Mouse (Mus musculus) myocyte (in vitro differentiated cells): ENCODE results near the gene Med20. TPM values are rescaled to one million over a fixed set of nuclear protein-coding genes. Genes with fewer than 3 reads are reported as not detected.
A peak's percentile ranks its signal among the peaks of the same experiment; 100 is the strongest.

Experiments
- H3K27me3 ChIP-seq: one replicate; pipeline ENCODE4 v1.6.1; 2011; ENCODE audit not compliant: control insufficient read depth, insufficient read depth, insufficient read length
- H3K36me3 ChIP-seq: one replicate; pipeline ENCODE4 v1.6.1; 2011; ENCODE audit not compliant: control insufficient read depth, insufficient read depth
- H3K4me2 ChIP-seq: one replicate; pipeline ENCODE4 v1.6.1; 2011; ENCODE audit warnings: low read depth, control low read depth
- H3K4me3 ChIP-seq: one replicate; pipeline ENCODE4 v1.5.1; 2011; ENCODE audit warnings: mild to moderate bottlenecking, control low read depth, moderate library complexity
- H3K79me2 ChIP-seq: one replicate; pipeline ENCODE4 v1.6.1; 2011; ENCODE audit not compliant: control insufficient read depth, insufficient read depth
- H3ac ChIP-seq: one replicate; pipeline ENCODE4 v1.6.1; 2011; ENCODE audit not compliant: control insufficient read depth, insufficient read length
- CEBPB ChIP-seq: IDR thresholded peaks from 2 replicates; pipeline ENCODE4 v1.6.1; 2011; ENCODE audit warnings: mild to moderate bottlenecking, moderate library complexity; ENCODE audit not compliant: poor library complexity, insufficient read depth, severe bottlenecking
- E2F4 ChIP-seq: IDR thresholded peaks from one replicate; pipeline ENCODE4 v1.6.1; 2011; ENCODE audit warnings: mild to moderate bottlenecking, control low read depth, moderate library complexity; ENCODE audit not compliant: insufficient read depth
- MAX ChIP-seq: IDR thresholded peaks from one replicate; pipeline ENCODE4 v1.6.1; 2011; ENCODE audit warnings: low read depth, mild to moderate bottlenecking, control low read depth
- MYOD1 ChIP-seq, 3 experiments: IDR thresholded peaks; one replicate each; pipeline ENCODE4 v1.6.1; 2011; ENCODE audit warnings: control low read depth in 2 of 3, low read depth in 2 of 3, mild to moderate bottlenecking in 2 of 3, moderate library complexity in 1 of 3; ENCODE audit not compliant: insufficient read length in 2 of 3, control insufficient read depth in 1 of 3
- MYOG ChIP-seq, 3 experiments: IDR thresholded peaks; one replicate each; pipeline ENCODE4 v1.6.1; 2011; ENCODE audit warnings: control low read depth in 2 of 3, low read depth in 2 of 3, mild to moderate bottlenecking in 2 of 3; ENCODE audit not compliant: insufficient read length in 2 of 3, control insufficient read depth in 1 of 3, insufficient read depth in 1 of 3
- POLR2A ChIP-seq: IDR thresholded peaks from one replicate; pipeline ENCODE4 v1.6.1; 2011; ENCODE audit warnings: low read depth, mild to moderate bottlenecking, control low read depth, moderate library complexity; ENCODE audit not compliant: insufficient read length
- POLR2AphosphoS2 ChIP-seq: IDR thresholded peaks from one replicate; pipeline ENCODE4 v1.6.1; 2011; ENCODE audit warnings: low read depth, control low read depth; ENCODE audit not compliant: insufficient read length
- REST ChIP-seq: IDR thresholded peaks from one replicate; pipeline ENCODE4 v1.6.1; 2011; ENCODE audit warnings: mild to moderate bottlenecking, control low read depth, moderate library complexity; ENCODE audit not compliant: insufficient read depth, insufficient read length
- SRF ChIP-seq: IDR thresholded peaks from one replicate; pipeline ENCODE4 v1.6.1; 2011; ENCODE audit warnings: low read depth; ENCODE audit not compliant: control insufficient read depth, insufficient read length
- TCF12 ChIP-seq: IDR thresholded peaks from one replicate; pipeline ENCODE4 v1.6.1; 2011; ENCODE audit warnings: mild to moderate bottlenecking, control low read depth; ENCODE audit not compliant: poor library complexity, insufficient read depth, severe bottlenecking
- TCF3 ChIP-seq: IDR thresholded peaks from one replicate; pipeline ENCODE4 v1.6.1; 2011; ENCODE audit warnings: low read depth, control low read depth; ENCODE audit not compliant: insufficient read length
- USF1 ChIP-seq: IDR thresholded peaks from one replicate; pipeline ENCODE4 v1.6.1; 2011; ENCODE audit warnings: low read depth, mild to moderate bottlenecking, control low read depth, moderate library complexity
- polyA plus RNA-seq: library from polyadenylated mRNA; unstranded; fragments of >200 nt; fragmentation: generic; extraction: Trizol; gene quantifications from one replicate; pipeline ENCODE4 v1.2.1, GENCODE M21; 2012; ENCODE audit warnings: missing spikeins

Gene Med20
- polyA plus RNA-seq, 1 experiment: 33.4 TPM

DNA sequence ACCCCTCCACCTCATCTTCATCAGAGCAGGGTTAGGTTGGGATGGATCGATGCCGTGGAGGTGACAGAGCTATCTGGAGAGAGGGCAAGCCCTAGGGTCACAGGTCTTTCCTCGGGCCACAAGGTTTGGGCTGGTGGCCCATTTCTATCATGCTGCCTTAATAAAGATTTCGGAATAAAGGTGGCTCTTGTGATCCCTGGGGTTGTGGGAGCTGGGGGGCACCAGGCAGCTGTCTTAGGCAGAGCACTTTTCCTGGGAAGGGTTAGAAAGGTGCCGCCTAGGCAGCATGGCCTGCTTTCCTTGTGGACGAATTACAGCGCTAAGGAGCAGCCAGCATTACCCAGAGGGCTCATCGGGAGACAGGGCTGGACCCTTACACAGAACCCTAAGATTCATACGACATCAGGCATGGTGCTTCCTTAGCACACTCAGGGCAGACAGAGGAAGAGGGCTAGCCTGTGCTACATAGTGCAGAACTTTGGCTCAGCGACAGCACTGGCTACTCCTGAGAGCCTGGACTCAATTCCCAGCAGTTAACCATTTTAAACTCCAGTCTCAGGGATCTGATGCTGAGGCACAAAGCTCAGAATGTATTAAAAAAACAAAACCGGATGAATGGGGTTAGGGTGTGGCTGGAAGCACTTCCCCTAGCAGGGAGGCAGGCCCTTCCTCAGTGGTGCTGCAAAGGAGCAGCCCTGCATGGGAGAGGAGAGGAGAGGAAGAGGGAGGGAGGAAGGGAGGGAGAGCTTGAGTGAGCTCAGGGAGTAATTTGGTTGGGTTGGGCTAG lies 11.7 kb upstream of the Med20 start:
- Histone ChIP-seq H3K27me3 (no peaks in the 10 kb centered on the region), H3ac (no peak overlapping the region), H3K4me3 (no peak overlapping the region), H3K79me2 (peaks cover 11% of the 10 kb centered on the region), H3K4me2 (no peak overlapping the region), H3K36me3 (peaks cover 28% of the 10 kb centered on the region)
- peak; percentile 90 for TF ChIP-seq POLR2AphosphoS2
- TF ChIP-seq REST: no peak
- no peak for TF ChIP-seq CEBPB
- TF ChIP-seq POLR2A: peak; percentile 59
- no peak for TF ChIP-seq MAX
- TF ChIP-seq SRF: no peak

GRCm38 (mm10) chr17:47600601-47601388 lies 10.6 kb upstream of the Med20 start:
- Histone ChIP-seq H3K4me3 (no peak overlapping the region), H3K4me2 (no peak overlapping the region), H3K36me3 (peaks cover 28% of the 10 kb centered on the region), H3K79me2 (peaks cover 9% of the 10 kb centered on the region), H3K27me3 (no peaks in the 10 kb centered on the region), H3ac (no peak overlapping the region)
- TF ChIP-seq E2F4 (no peak), MYOG (IDR thresholded peaks at IDR 0.05; ENCODE audit: control insufficient read depth in 1 of 3, insufficient read depth in 1 of 3, insufficient read length in 2 of 3, low read depth in 2 of 3) (no peak), USF1 (no peak), MAX (no peak), POLR2A (no peak), TCF3 (no peak), MYOD1 (IDR thresholded peaks at IDR 0.05; ENCODE audit: control insufficient read depth in 1 of 3, insufficient read length in 2 of 3, low read depth in 2 of 3) (no peak), TCF12 (no peak), CEBPB (no peak), REST (no peak), POLR2AphosphoS2 (no peak), SRF (no peak)

- no peaks in the 10 kb centered on the region for H3K27me3 ChIP-seq
- no peak overlapping the region for H3K4me3 ChIP-seq
- peak in 1 of 3 experiments; percentile 31 for TF ChIP-seq MYOG (IDR thresholded peaks at IDR 0.05; ENCODE audit: control insufficient read depth in 1 of 3, insufficient read depth in 1 of 3, insufficient read length in 2 of 3, low read depth in 2 of 3)
- TF ChIP-seq POLR2AphosphoS2: no peak
- TF ChIP-seq SRF: no peak
- peak; percentile 30 for TF ChIP-seq POLR2A
- TF ChIP-seq E2F4: no peak
- H3ac ChIP-seq: no peak overlapping the region
- H3K4me2 ChIP-seq: no peak overlapping the region
- peaks cover 28% of the 10 kb centered on the region for H3K36me3 ChIP-seq
- peaks cover 4% of the 10 kb centered on the region for H3K79me2 ChIP-seq
Observed at GRCm38 (mm10) chr17:47601389-47601755, 10.0 kb upstream of the Med20 start.

DNA sequence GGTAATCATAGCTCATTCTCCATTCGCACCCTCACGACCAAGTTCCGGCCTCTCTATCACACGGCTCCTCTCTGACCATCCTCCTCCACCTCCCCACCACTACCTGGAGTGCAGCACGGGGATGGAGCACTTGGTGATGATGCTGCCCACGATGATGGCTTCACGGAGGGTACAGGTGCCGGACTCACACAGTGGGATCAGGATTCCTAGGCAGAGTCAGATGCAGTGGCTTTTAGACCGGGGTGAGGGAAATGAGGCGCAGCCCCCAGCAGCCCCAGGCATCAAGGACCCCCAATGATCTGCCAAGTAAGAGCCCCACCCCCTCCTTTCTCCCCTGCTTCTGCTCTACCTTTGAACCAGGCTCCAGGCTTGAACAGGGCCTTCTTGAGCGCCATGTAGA lies 9.1 kb upstream of the Med20 start:
- TF ChIP-seq POLR2AphosphoS2: peak; percentile 69
- TF ChIP-seq MYOD1 (IDR thresholded peaks at IDR 0.05; ENCODE audit: control insufficient read depth in 1 of 3, insufficient read length in 2 of 3, low read depth in 2 of 3): no peak

GRCm38 (mm10) chr17:47606220-47606619 lies 5.2 kb upstream of the Med20 start:
- no peak overlapping the region for H3K4me2 ChIP-seq
- H3ac ChIP-seq: no peak overlapping the region
- H3K79me2 ChIP-seq: peaks cover 25% of the 10 kb centered on the region
- H3K36me3 ChIP-seq: peaks cover 11% of the 10 kb centered on the region
- no peak overlapping the region for H3K4me3 ChIP-seq
- H3K27me3 ChIP-seq: no peaks in the 10 kb centered on the region
- TF ChIP-seq TCF3 (no peak), USF1 (no peak), MAX (no peak), SRF (no peak), POLR2AphosphoS2 (no peak), MYOD1 (IDR thresholded peaks at IDR 0.05; ENCODE audit: control insufficient read depth in 1 of 3, insufficient read length in 2 of 3, low read depth in 2 of 3) (no peak), REST (no peak), MYOG (IDR thresholded peaks at IDR 0.05; ENCODE audit: control insufficient read depth in 1 of 3, insufficient read depth in 1 of 3, insufficient read length in 2 of 3, low read depth in 2 of 3) (no peak), POLR2A (no peak), E2F4 (no peak), CEBPB (no peak), TCF12 (no peak)

More for the DNA sequence above, 9.1 kb upstream of the Med20 start:
- Histone ChIP-seq H3ac (no peak overlapping the region), H3K79me2 (no peaks in the 10 kb centered on the region), H3K4me2 (no peak overlapping the region), H3K27me3 (no peaks in the 10 kb centered on the region), H3K36me3 (peaks cover 31% of the 10 kb centered on the region), H3K4me3 (no peak overlapping the region)
